Mouse (Mus musculus) forebrain, embryonic 14.5 days (tissue): ENCODE data around the gene Kif6. TPM values are rescaled to one million over a fixed set of nuclear protein-coding genes. Genes with fewer than 3 reads are reported as not detected.

Experiments
- ATAC-seq: fragments of 200-750 bp; cut with Nextera tagmentation; 2 replicates; pipeline ENCODE4 v1.8.0; 2017; ENCODE audit warnings: mild to moderate bottlenecking, moderate library complexity
- DNase-seq: peaks from one replicate; pipeline ENCODE4 v3.0.0-alpha.2; 2015; ENCODE audit warnings: low spot score
- H3K27ac ChIP-seq: fragments of 300-500 bp; sonication (generic); 2 replicates; pipeline ENCODE4 v1.5.1; 2014; ENCODE audit warnings: low read depth, mild to moderate bottlenecking, control low read depth, low read length, moderate library complexity
- H3K27me3 ChIP-seq: fragments of 300-500 bp; sonication (generic); replicated peaks from 2 replicates; pipeline ENCODE4 v1.6.1; 2014; ENCODE audit warnings: low read length, control low read depth, mixed read lengths; ENCODE audit not compliant: control insufficient read depth, insufficient read depth
- H3K36me3 ChIP-seq: fragments of 300-500 bp; sonication (generic); 2 replicates; pipeline ENCODE4 v1.6.1; 2014; ENCODE audit warnings: low read length, control low read depth; ENCODE audit not compliant: control insufficient read depth, insufficient read depth
- H3K4me1 ChIP-seq: fragments of 300-500 bp; sonication (generic); 2 replicates; pipeline ENCODE4 v1.6.1; 2014; ENCODE audit warnings: antibody characterized with exemption, low read length, control low read depth; ENCODE audit not compliant: control insufficient read depth, insufficient read depth
- H3K4me2 ChIP-seq: fragments of 300-500 bp; sonication (generic); 2 replicates; pipeline ENCODE4 v1.6.1; 2014; ENCODE audit warnings: mild to moderate bottlenecking, control low read depth, low read length
- H3K4me3 ChIP-seq: fragments of 300-500 bp; sonication (generic); 2 replicates; pipeline ENCODE4 v1.5.1; 2014; ENCODE audit warnings: low read depth, low read length, control low read depth
- H3K9ac ChIP-seq: fragments of 300-500 bp; sonication (generic); 2 replicates; pipeline ENCODE4 v1.6.1; 2014; ENCODE audit warnings: mild to moderate bottlenecking, low read length, control low read depth, moderate library complexity
- H3K9me3 ChIP-seq: fragments of 300-500 bp; sonication (generic); replicated peaks from 2 replicates; pipeline ENCODE4 v1.6.1; 2016; ENCODE audit warnings: low read length, control low read depth, mixed read lengths; ENCODE audit not compliant: control insufficient read depth
- WGBS: fragments of 180-500 bp; shearing (Covaris S2); extraction: QIAGEN DNeasy Blood & Tissue Kit; methylation state at CpG from one replicate; pipeline ENCODE4 v1.1.7; 2014; 5-methylcytosine and 5-hydroxymethylcytosine counted together
- polyA plus RNA-seq: library from polyadenylated mRNA; unstranded; fragments of >200 nt; fragmentation: Nextera tagmentation; extraction: Ambion mirVana; gene quantifications from 2 replicates; pipeline ENCODE4 v1.2.1, GENCODE M21; 2014

Gene Kif6
- polyA plus RNA-seq, 1 experiment from 2014 or later, result 1.2 TPM

DNA sequence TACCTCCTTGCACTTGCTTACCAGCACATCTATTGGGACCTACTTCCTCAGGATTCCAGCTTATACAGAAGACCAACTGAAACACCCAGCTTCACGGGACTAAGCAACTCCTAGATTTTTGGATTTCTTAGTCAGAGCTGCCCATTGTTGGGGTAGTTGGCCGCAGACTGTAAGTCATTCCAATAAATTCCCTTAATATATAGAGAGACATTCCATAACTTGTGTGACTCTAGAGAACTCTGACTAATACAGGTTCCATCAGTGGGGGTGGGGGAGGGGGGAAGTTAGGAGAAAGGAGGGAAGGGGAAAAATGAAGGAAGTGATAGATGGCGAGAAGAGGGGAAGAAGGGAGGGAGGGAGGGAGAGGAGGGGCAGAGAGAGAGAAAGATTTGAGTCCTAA is 181.2 kb downstream of the Kif6 start:
- Histone ChIP-seq H3K4me1 (no peaks in the 10 kb centered on the region), H3K9me3 (no peaks in the 10 kb centered on the region), H3K9ac (no peak overlapping the region), H3K4me3 (no peak overlapping the region), H3K4me2 (no peak overlapping the region), H3K27ac (no peak overlapping the region), H3K27me3 (no peaks in the 10 kb centered on the region), H3K36me3 (no peaks in the 10 kb centered on the region)
- ATAC-seq (no peak), DNase-seq (no peak)
- 78% methylated on average over 3 of the region's 3 CpGs for WGBS

DNA sequence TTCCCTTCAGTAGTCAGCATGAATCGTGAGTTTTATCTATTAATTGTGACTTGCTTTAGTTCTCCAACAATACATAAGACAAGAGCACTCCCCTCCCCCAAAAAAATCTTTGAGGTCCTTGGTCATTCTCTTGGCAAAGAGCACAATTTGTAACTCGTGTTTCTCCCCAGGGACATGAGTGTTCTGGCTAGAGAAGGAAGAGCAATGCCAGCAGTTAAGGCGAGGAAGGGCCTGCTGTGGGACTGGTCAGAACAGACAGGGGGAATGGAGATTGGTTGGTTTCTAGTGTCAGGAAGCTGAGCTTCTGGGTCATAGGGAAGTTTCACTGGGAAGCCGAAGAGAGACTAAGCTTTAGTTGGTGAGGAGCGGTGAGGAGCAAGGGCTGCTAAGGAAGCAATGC is 184.2 kb downstream of the Kif6 start:
- WGBS, result 85% methylated on average over 5 of the region's 5 CpGs

DNA sequence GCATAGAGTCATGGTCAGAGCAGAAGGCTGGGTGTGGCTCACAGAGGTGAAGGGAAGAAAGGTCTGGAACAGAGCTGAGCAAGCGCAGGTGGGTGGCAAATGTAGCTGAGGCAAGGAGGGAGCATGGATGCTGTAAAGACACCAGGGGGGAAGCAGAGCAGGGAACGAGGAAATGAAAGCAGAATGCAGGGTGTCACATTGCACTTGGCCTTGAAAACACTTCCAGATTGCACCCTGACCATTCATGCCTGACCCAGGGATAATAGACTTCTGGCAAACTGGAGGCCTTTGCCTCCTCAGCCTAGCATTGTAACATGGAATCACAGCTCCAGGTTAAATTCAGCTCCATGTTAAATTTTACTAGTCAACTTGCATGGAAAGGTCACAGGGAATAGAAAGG is 185.2 kb downstream of the Kif6 start:
- no peak overlapping the region for H3K4me3 ChIP-seq
- H3K9ac ChIP-seq, result no peak overlapping the region
- no peak for ATAC-seq
- no peak for DNase-seq
- no peaks in the 10 kb centered on the region for H3K27me3 ChIP-seq
- no peaks in the 10 kb centered on the region for H3K4me1 ChIP-seq
- H3K4me2 ChIP-seq, result no peak overlapping the region
- H3K36me3 ChIP-seq, result no peaks in the 10 kb centered on the region
- no peaks in the 10 kb centered on the region for H3K9me3 ChIP-seq
- no peak overlapping the region for H3K27ac ChIP-seq
- WGBS, result 62% methylated on average over 2 of the region's 2 CpGs

More for the DNA sequence above, 184.2 kb downstream of the Kif6 start:
- H3K4me1 ChIP-seq, result no peaks in the 10 kb centered on the region
- no peaks in the 10 kb centered on the region for H3K9me3 ChIP-seq
- no peaks in the 10 kb centered on the region for H3K36me3 ChIP-seq
- no peaks in the 10 kb centered on the region for H3K27me3 ChIP-seq
- no peak overlapping the region for H3K9ac ChIP-seq
- DNase-seq (no peak), ATAC-seq (no peak)
- no peak overlapping the region for H3K4me2 ChIP-seq
- H3K4me3 ChIP-seq, result no peak overlapping the region
- no peak overlapping the region for H3K27ac ChIP-seq

DNA sequence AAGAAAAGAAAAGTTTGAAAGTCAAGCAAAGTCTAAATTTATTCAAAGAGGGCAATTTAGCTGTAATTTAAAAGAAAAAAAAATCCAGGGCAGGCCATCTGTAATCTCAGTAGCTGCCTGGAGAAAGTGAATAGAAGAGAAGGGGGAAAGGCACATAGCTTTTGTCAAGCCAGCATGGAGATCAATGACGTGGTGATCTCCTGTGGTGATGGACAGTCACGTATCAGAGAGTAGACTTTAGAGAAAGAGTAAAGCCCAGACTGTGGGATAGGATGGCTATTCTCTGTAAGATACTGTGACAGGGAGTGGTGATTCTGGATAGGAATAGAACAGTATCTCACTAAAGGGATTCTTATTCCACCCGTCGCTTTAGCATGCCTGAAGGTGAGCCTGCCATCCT is 192.5 kb downstream of the Kif6 start:
- DNase-seq (no peak), ATAC-seq (no peak)
- Histone ChIP-seq H3K4me1 (no peaks in the 10 kb centered on the region), H3K9me3 (no peaks in the 10 kb centered on the region), H3K27ac (no peak overlapping the region), H3K9ac (no peak overlapping the region), H3K36me3 (no peaks in the 10 kb centered on the region), H3K4me3 (no peak overlapping the region), H3K27me3 (no peaks in the 10 kb centered on the region), H3K4me2 (no peak overlapping the region)
- 69% methylated on average over 4 of the region's 4 CpGs for WGBS

DNA sequence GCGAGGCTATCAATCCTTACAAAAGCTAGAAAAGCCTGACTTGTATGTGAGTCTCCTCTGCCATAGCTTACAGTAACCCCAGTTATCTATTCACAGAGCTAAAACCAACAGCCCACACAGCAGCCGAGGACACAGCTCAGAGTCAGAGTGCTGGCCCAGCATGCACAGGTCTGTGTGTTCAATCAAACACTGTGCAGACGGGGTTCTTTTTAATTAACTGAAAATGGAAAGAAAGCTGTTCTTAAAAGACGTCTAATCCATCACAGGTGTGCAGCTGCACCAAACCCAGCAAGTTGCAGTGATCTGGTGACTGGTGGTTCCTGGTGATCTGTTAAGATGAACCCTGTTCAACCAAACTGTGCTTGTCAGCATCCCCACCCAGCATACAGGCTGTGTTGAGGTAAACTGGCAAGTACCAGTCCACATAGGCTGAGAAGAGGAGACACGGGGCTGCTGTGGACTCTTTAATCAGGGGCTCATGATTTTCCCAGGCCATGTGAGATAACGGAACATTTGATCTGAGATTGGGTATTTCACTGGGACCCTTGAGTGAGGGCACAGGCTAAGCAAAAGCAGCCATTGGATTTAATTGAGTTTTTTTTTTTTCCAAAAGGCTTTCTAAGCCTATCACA is 193.9 kb downstream of the Kif6 start:
- H3K4me3 ChIP-seq, result no peak overlapping the region
- H3K9ac ChIP-seq, result no peak overlapping the region
- no peaks in the 10 kb centered on the region for H3K27me3 ChIP-seq
- no peak overlapping the region for H3K27ac ChIP-seq
- WGBS, result 59% methylated on average over 6 of the region's 6 CpGs
- no peaks in the 10 kb centered on the region for H3K4me1 ChIP-seq
- no peaks in the 10 kb centered on the region for H3K9me3 ChIP-seq
- ATAC-seq (no peak), DNase-seq (no peak)
- no peaks in the 10 kb centered on the region for H3K36me3 ChIP-seq
- H3K4me2 ChIP-seq, result no peak overlapping the region

DNA sequence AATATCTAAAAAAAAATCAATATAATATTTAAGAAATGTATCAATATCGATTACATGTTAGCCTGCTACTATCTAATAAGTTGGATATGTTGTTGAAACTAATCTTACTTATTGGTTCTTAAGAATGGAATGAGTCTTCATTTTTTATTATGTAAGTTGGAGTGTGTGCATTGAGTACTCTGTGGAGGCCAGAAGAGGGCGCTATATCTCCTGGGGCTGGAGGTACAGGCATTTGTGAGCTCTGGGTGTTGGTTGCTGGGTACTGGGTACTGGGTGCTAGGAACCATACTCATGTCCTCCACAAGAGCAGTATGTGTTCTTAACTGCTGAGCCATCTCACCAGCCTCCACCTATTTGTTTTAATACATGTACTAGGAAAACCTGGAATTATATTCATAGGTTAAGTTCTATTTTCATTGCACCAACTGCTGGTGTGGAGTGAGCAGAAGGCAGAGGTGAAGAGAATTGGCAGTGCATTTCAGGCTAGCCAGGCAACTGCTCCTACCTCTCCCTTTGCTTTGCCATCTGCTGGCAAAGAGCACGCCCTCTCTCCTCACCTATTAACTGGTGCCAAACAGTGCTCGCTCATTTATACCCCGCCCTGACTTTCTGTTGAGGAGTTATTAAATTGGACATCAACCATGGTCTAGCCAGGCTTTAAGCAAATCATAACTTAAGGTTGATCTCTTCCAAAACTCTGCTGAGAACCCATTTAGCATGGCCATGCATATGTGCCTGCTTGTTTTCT is 199.1 kb downstream of the Kif6 start:
- H3K4me2 ChIP-seq, result no peak overlapping the region
- H3K27me3 ChIP-seq, result no peaks in the 10 kb centered on the region
- 79% methylated on average over 5 of the region's 5 CpGs for WGBS
- H3K9ac ChIP-seq, result no peak overlapping the region
- H3K4me3 ChIP-seq, result no peak overlapping the region
- no peak for DNase-seq
- H3K9me3 ChIP-seq, result no peaks in the 10 kb centered on the region
- ATAC-seq, result no peak
- H3K27ac ChIP-seq, result no peak overlapping the region
- no peaks in the 10 kb centered on the region for H3K36me3 ChIP-seq
- H3K4me1 ChIP-seq, result peaks cover 18% of the 10 kb centered on the region

DNA sequence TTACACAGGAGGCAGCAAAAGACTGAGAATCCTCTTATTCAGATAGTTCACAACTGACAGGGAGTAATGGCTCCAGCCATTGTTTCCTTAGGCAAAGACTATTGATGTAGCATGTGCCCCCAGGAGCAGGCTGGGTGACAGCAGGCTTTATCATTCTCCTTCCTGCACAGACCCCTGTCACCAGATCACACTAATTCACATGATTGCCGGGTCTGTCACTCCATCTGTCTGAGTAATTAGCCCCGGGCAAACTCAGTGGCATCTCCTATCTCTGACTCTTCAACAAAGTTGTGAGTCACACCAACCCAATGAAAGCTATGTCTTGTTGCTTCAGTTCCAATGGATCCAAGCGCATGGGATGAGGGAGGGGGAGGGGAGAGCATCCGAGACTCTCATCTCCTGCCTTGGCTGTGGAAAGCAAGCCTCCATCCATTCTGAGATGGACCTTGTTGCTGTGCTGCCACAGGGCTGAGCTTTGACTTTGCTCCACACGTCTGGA is 201.2 kb downstream of the Kif6 start:
- peak; percentile 72 for DNase-seq

DNA sequence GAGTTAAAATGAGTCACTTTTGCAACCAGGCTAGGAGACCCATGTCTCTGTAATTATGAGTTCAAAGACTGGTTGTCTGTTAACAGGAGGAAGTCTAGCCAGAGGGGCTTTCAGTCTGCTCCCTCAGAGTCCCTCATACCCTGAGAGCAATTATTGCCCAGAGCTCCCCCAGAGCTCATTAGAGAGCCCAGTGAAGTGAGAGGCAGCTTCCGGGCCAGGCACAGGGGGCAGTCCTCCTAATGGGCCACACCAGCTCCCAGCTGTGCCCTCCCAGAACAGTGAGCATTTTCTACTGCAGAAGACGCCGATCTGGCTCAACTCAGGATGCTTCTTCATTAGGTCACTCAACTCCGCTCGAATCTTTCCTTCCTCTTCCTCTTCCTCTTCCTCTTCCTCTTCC is 201.8 kb downstream of the Kif6 start:
- ATAC-seq (peak; percentile 90), DNase-seq (peak; percentile 75)
- Histone ChIP-seq H3K4me1 (peaks cover 18% of the 10 kb centered on the region), H3K27me3 (no peaks in the 10 kb centered on the region), H3K9me3 (no peaks in the 10 kb centered on the region), H3K9ac (no peak overlapping the region), H3K27ac (peak overlapping the region; percentile 1; the same call in 1 of the 2 replicates), H3K4me2 (no peak overlapping the region), H3K36me3 (no peaks in the 10 kb centered on the region), H3K4me3 (no peak overlapping the region)
- 14% methylated on average over 5 of the region's 5 CpGs for WGBS

More for the DNA sequence above, 201.2 kb downstream of the Kif6 start:
- ATAC-seq, result peak; percentile 78
- Histone ChIP-seq H3K9ac (no peak overlapping the region), H3K36me3 (no peaks in the 10 kb centered on the region), H3K4me2 (no peak overlapping the region), H3K27ac (peak overlapping the region; percentile 54), H3K4me1 (peaks cover 18% of the 10 kb centered on the region), H3K4me3 (no peak overlapping the region), H3K27me3 (no peaks in the 10 kb centered on the region), H3K9me3 (no peaks in the 10 kb centered on the region)
- WGBS, result 12% methylated on average over 5 of the region's 5 CpGs

DNA sequence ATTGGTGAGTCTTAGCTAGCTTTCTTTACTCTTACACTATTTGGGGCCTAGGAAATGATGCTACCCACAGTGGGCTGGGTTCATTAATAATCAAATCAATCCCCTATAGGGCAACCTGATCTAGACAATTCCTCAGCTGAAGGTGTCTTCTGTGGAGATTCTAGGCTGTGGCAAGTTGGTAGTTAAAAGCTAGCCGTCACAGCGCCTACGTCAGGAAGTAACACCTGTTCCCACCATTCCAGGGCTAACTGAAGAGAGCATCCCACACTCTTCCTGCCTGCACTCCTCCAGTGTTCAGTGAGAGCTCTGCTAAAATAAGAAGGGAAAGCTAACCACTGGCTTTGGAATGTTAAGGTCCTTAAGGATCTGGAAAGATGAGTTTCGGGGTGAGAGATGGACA is 205.3 kb downstream of the Kif6 start:
- Histone ChIP-seq H3K36me3 (no peaks in the 10 kb centered on the region), H3K9ac (no peak overlapping the region), H3K4me3 (no peak overlapping the region), H3K27me3 (no peaks in the 10 kb centered on the region), H3K9me3 (no peaks in the 10 kb centered on the region), H3K27ac (no peak overlapping the region), H3K4me1 (peaks cover 17% of the 10 kb centered on the region), H3K4me2 (no peak overlapping the region)
- 95% methylated on average over 4 of the region's 4 CpGs for WGBS
- DNase-seq (no peak), ATAC-seq (no peak)
